Mouse (Mus musculus) liver, embryonic 15.5 days (tissue): Measurements from ENCODE around the gene Vwf. TPM values are rescaled to one million over a fixed set of nuclear protein-coding genes. Genes with fewer than 3 reads are reported as not detected.

ENCODE experiments used
- ATAC-seq: fragments of 200-750 bp; cut with Nextera tagmentation; 2 replicates; pipeline ENCODE4 v1.8.0; 2017; ENCODE audit warnings: moderate number of reproducible peaks, mild to moderate bottlenecking, moderate library complexity; ENCODE audit not compliant: insufficient read depth
- H3K27ac ChIP-seq: fragments of 300-500 bp; sonication (generic); replicated peaks from 2 replicates; pipeline ENCODE4 v1.5.1; 2015; ENCODE audit warnings: mild to moderate bottlenecking, inconsistent platforms
- H3K27me3 ChIP-seq: fragments of 300-500 bp; sonication (generic); 2 replicates; pipeline ENCODE4 v1.6.1; 2015; ENCODE audit warnings: mild to moderate bottlenecking, inconsistent platforms
- H3K36me3 ChIP-seq: fragments of 300-500 bp; sonication (generic); replicated peaks from 2 replicates; pipeline ENCODE4 v1.6.1; 2015; ENCODE audit warnings: moderate library complexity, mild to moderate bottlenecking, inconsistent platforms
- H3K4me1 ChIP-seq: fragments of 300-500 bp; sonication (generic); replicated peaks from 2 replicates; pipeline ENCODE4 v1.6.1; 2015; ENCODE audit warnings: inconsistent platforms
- H3K4me2 ChIP-seq: fragments of 300-500 bp; sonication (generic); 2 replicates; pipeline ENCODE4 v1.6.1; 2015; ENCODE audit warnings: moderate library complexity, mild to moderate bottlenecking, inconsistent platforms
- H3K4me3 ChIP-seq: fragments of 300-500 bp; sonication (generic); replicated peaks from 2 replicates; pipeline ENCODE4 v1.5.1; 2015; ENCODE audit warnings: mild to moderate bottlenecking, inconsistent platforms
- H3K9ac ChIP-seq: fragments of 300-500 bp; sonication (generic); 2 replicates; pipeline ENCODE4 v1.6.1; 2015; ENCODE audit warnings: moderate library complexity, mild to moderate bottlenecking, inconsistent platforms
- H3K9me3 ChIP-seq: fragments of 300-500 bp; sonication (generic); replicated peaks from 2 replicates; pipeline ENCODE4 v1.6.1; 2016; ENCODE audit warnings: inconsistent platforms
- WGBS: fragments of 180-500 bp; shearing (Covaris S2); methylation state at CpG from one replicate; pipeline ENCODE4 v1.1.7; 2015; ENCODE audit warnings: mixed read lengths; ENCODE audit not compliant: insufficient replicate concordance; 5-methylcytosine and 5-hydroxymethylcytosine counted together
- polyA plus RNA-seq: library from polyadenylated mRNA; unstranded; fragments of >200 nt; fragmentation: Nextera tagmentation; extraction: Ambion mirVana; gene quantifications from 2 replicates; pipeline ENCODE4 v1.2.1, GENCODE M21; 2015

Vwf gene
- polyA plus RNA-seq, 1 experiment from 2014 or later, result 8.5 TPM

GRCm38 (mm10) chr6:125588241-125588640 lies 41.7 kb downstream of the Vwf start:
- ATAC-seq, result no peak
- Histone ChIP-seq H3K4me3 (no peak overlapping the region), H3K4me2 (no peak overlapping the region), H3K9me3 (no peaks in the 10 kb centered on the region), H3K27me3 (no peaks in the 10 kb centered on the region), H3K9ac (no peak overlapping the region), H3K36me3 (no peaks in the 10 kb centered on the region), H3K4me1 (peaks cover 25% of the 10 kb centered on the region), H3K27ac (no peak overlapping the region)
- 83% methylated on average over 12 of the region's 12 CpGs for WGBS

- H3K27ac ChIP-seq, result no peak overlapping the region
- no peaks in the 10 kb centered on the region for H3K36me3 ChIP-seq
- no peak overlapping the region for H3K9ac ChIP-seq
- peaks cover 17% of the 10 kb centered on the region for H3K4me1 ChIP-seq
- no peak overlapping the region for H3K4me3 ChIP-seq
- no peak overlapping the region for H3K4me2 ChIP-seq
- no peak for ATAC-seq
- whole genome bisulfite sequencing, result 71% methylated on average over 8 of the region's 8 CpGs
- no peaks in the 10 kb centered on the region for H3K9me3 ChIP-seq
- no peaks in the 10 kb centered on the region for H3K27me3 ChIP-seq
Measured at GRCm38 (mm10) chr6:125589075-125589474, 42.5 kb downstream of the Vwf start.

- ATAC-seq, result no peak
- Histone ChIP-seq H3K4me2 (no peak overlapping the region), H3K4me3 (no peak overlapping the region), H3K9ac (no peak overlapping the region), H3K36me3 (no peaks in the 10 kb centered on the region), H3K27me3 (no peaks in the 10 kb centered on the region), H3K27ac (no peak overlapping the region), H3K4me1 (peaks cover 17% of the 10 kb centered on the region; the same call in 1 of the 2 replicates), H3K9me3 (no peaks in the 10 kb centered on the region)
- WGBS, result 73% methylated on average over 7 of the region's 7 CpGs
Measured at GRCm38 (mm10) chr6:125590056-125590455, 43.5 kb downstream of the Vwf start.

DNA sequence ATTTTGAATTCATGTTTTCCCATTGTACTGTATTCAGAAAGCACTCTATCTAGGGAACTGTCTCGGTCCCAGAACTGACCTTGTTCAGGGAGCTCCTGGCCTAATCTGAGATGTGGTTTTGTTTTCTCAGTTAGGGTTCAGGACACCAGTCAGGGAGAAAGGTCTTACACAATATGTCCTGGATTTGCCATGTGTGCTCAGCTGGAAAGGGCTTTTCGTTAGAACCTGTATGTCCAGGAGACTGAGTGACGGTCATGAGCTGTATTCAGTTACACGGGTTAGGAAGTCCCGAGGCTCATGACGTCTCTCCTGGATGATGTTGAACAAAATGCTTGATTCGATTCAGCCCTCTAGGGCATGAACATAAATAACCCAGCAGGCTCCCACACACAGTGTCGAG lies 43.9 kb downstream of the Vwf start:
- 64% methylated on average over 8 of the region's 8 CpGs for WGBS

DNA sequence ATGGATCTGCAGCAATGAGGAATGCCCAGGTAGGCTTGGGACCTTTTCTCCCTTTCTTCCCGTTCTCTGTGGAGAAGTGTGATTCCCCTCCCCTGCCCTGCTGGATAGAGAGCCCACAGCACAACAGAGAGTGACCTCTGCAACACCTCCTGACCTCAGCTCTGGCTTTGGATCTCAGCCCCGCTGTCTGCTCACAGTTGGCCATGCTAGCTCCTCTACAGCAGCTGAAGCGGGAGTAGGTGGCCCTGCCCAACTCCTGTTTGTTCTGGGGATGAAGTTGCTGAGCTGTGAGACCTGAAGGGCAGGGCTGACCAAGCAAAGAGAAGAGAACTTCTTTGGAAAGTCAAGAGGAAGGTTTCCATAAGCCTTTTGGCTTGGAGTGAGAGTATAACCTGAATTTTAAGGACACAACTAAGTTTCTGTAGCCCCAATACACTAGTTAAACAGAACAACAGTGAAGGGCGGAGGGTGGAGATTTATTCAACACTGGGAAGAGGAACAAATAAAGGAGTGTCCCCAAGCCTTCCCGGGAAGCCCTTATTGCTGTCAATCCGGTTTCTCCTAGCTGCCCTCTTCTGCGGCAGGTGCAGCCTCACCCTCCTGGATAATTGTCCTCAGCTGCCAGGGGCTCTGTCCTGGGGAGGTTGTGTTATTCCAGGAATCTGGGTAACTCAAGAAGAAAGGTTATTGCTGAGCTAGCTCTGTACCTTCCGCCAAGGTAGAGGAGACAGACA lies 45.2 kb downstream of the Vwf start:
- H3K9ac ChIP-seq, result no peak overlapping the region
- H3K9me3 ChIP-seq, result no peaks in the 10 kb centered on the region
- peak; percentile 23; the same call in 1 of the 2 replicates for ATAC-seq
- peaks cover 27% of the 10 kb centered on the region for H3K4me1 ChIP-seq
- H3K4me2 ChIP-seq, result no peak overlapping the region
- H3K27me3 ChIP-seq, result no peaks in the 10 kb centered on the region
- no peak overlapping the region for H3K4me3 ChIP-seq
- peak overlapping the region; percentile 49; the same call in 1 of the 2 replicates for H3K27ac ChIP-seq
- WGBS, result 67% methylated on average over 8 of the region's 8 CpGs
- H3K36me3 ChIP-seq, result no peaks in the 10 kb centered on the region

More for the DNA sequence above, 43.9 kb downstream of the Vwf start:
- Histone ChIP-seq H3K9ac (no peak overlapping the region), H3K27me3 (no peaks in the 10 kb centered on the region), H3K4me3 (no peak overlapping the region), H3K36me3 (no peaks in the 10 kb centered on the region), H3K4me2 (no peak overlapping the region), H3K9me3 (no peaks in the 10 kb centered on the region), H3K27ac (no peak overlapping the region), H3K4me1 (peaks cover 16% of the 10 kb centered on the region; the same call in 1 of the 2 replicates)
- ATAC-seq, result no peak

- Histone ChIP-seq H3K27me3 (no peaks in the 10 kb centered on the region), H3K4me2 (no peak overlapping the region), H3K9me3 (no peaks in the 10 kb centered on the region), H3K36me3 (no peaks in the 10 kb centered on the region), H3K4me3 (no peak overlapping the region), H3K4me1 (peaks cover 34% of the 10 kb centered on the region), H3K27ac (no peak overlapping the region), H3K9ac (no peak overlapping the region)
- ATAC-seq, result no peak
- 70% methylated on average over 6 of the region's 6 CpGs for whole genome bisulfite sequencing
Measured at GRCm38 (mm10) chr6:125592536-125592935, 46.0 kb downstream of the Vwf start.

GRCm38 (mm10) chr6:125594311-125594710 lies 47.7 kb downstream of the Vwf start:
- Histone ChIP-seq H3K4me1 (peaks cover 40% of the 10 kb centered on the region), H3K27ac (no peak overlapping the region), H3K27me3 (no peaks in the 10 kb centered on the region), H3K36me3 (no peaks in the 10 kb centered on the region), H3K4me3 (no peak overlapping the region), H3K9me3 (no peaks in the 10 kb centered on the region), H3K4me2 (no peak overlapping the region), H3K9ac (no peak overlapping the region)
- ATAC-seq, result no peak
- 70% methylated on average over 4 of the region's 4 CpGs for WGBS

DNA sequence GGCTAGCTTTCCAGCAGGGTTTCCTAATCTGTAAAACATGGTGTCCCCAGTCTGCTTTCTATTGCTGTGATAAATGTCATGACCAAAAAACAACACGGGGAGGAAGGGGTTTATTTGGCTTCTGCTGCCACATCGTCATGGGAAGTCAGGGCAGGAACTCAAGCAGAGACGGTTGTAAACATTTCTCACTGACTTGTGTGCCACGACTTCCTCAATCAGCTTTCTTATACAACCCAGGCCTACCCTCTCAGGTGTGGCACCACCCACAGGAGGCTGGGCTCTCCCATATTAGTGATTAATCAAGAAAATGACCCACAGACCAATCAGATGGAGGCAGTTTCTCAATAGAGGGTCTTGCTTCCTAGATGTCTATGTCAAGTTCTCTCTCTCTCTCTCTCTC lies 48.3 kb downstream of the Vwf start:
- Histone ChIP-seq H3K27ac (no peak overlapping the region), H3K4me2 (no peak overlapping the region), H3K36me3 (no peaks in the 10 kb centered on the region), H3K9ac (no peak overlapping the region), H3K27me3 (no peaks in the 10 kb centered on the region), H3K9me3 (no peaks in the 10 kb centered on the region), H3K4me3 (no peak overlapping the region), H3K4me1 (peaks cover 40% of the 10 kb centered on the region)
- no peak for ATAC-seq
- 7% methylated on average over 4 of the region's 4 CpGs for WGBS

GRCm38 (mm10) chr6:125596701-125597318 lies 50.2 kb downstream of the Vwf start:
- Histone ChIP-seq H3K27me3 (0 out of 2 replicates have a peak, but pooled peaks cover 2% of the 10 kb centered on the region), H3K4me1 (peaks cover 36% of the 10 kb centered on the region), H3K36me3 (no peaks in the 10 kb centered on the region), H3K9me3 (no peaks in the 10 kb centered on the region), H3K27ac (0 out of 2 replicates have a peak overlapping the region, but pooled peaks have one; percentile 51), H3K4me3 (no peak overlapping the region), H3K9ac (no peak overlapping the region), H3K4me2 (no peak overlapping the region)
- 41% methylated on average over 16 of the region's 16 CpGs for WGBS
- no peak for ATAC-seq

DNA sequence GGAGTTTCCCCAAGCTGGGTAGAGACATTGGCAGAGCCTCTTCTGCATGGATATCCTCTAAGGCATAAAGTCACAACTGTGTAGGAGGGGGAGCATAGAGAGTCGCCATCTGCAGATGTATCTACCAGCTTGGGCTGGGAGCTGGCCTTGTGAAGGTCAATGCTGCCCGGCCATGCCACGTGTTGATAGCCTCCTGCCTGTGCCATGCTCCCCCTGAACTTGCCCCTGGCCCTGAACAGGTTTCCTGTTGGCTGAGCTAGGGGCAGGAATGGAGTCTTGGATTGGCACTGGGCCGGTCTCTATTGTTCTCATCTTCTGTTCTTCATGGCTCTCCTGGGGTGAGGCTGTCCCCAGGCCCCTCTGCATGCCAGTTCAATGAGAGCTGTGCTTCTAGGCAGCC lies 51.1 kb downstream of the Vwf start:
- Histone ChIP-seq H3K36me3 (no peaks in the 10 kb centered on the region), H3K9me3 (no peaks in the 10 kb centered on the region), H3K4me2 (no peak overlapping the region), H3K27me3 (peaks cover 11% of the 10 kb centered on the region), H3K4me1 (peaks cover 33% of the 10 kb centered on the region), H3K9ac (no peak overlapping the region), H3K27ac (no peak overlapping the region), H3K4me3 (no peak overlapping the region)
- WGBS, result 74% methylated on average over 4 of the region's 4 CpGs
- ATAC-seq, result no peak

GRCm38 (mm10) chr6:125600036-125600558 lies 53.5 kb downstream of the Vwf start:
- WGBS, result 31% methylated on average over 9 of the region's 9 CpGs
- Histone ChIP-seq H3K27ac (no peak overlapping the region), H3K4me2 (no peak overlapping the region), H3K9me3 (no peaks in the 10 kb centered on the region), H3K4me1 (peaks cover 43% of the 10 kb centered on the region), H3K36me3 (no peaks in the 10 kb centered on the region), H3K27me3 (peaks cover 27% of the 10 kb centered on the region), H3K9ac (no peak overlapping the region), H3K4me3 (no peak overlapping the region)
- no peak for ATAC-seq
